Mouse (Mus musculus) C2C12 (cell line): ENCODE data around the gene Olfr750. TPM values are rescaled to one million over a fixed set of nuclear protein-coding genes. Genes with fewer than 3 reads are reported as not detected.
A peak's percentile ranks its signal among the peaks of the same experiment; 100 is the strongest.

Source experiments
- H3K27me3 ChIP-seq: one replicate; pipeline ENCODE4 v1.6.1; 2011; ENCODE audit not compliant: control insufficient read depth, insufficient read depth, insufficient read length
- H3K36me3 ChIP-seq: one replicate; pipeline ENCODE4 v1.6.1; 2011; ENCODE audit not compliant: control insufficient read depth, insufficient read depth
- H3K4me3 ChIP-seq: one replicate; pipeline ENCODE4 v1.5.1; 2011; ENCODE audit warnings: mild to moderate bottlenecking, control low read depth; ENCODE audit not compliant: poor library complexity, insufficient read depth, severe bottlenecking
- H3K79me2 ChIP-seq: one replicate; pipeline ENCODE4 v1.6.1; 2011; ENCODE audit not compliant: control insufficient read depth, insufficient read depth
- H3K79me3 ChIP-seq: one replicate; pipeline ENCODE4 v1.6.1; 2011; ENCODE audit warnings: low read depth, control low read depth
- H3ac ChIP-seq: one replicate; pipeline ENCODE3; 2011; ENCODE audit warnings: low read depth; ENCODE audit not compliant: control insufficient read depth, insufficient read length
- CEBPB ChIP-seq: IDR thresholded peaks from one replicate; pipeline ENCODE4 v1.6.1; 2011; ENCODE audit warnings: low read depth, mild to moderate bottlenecking, control low read depth, moderate library complexity
- CTCF ChIP-seq: IDR thresholded peaks from one replicate; pipeline ENCODE4 v1.5.1; 2011; ENCODE audit not compliant: control insufficient read depth, insufficient read depth, insufficient read length
- FOSL1 ChIP-seq: IDR thresholded peaks from one replicate; pipeline ENCODE4 v1.8.0; 2011; ENCODE audit warnings: mild to moderate bottlenecking, low read length; ENCODE audit not compliant: poor library complexity, insufficient read depth, severe bottlenecking
- MAX ChIP-seq: IDR thresholded peaks from one replicate; pipeline ENCODE4 v1.6.1; 2011; ENCODE audit warnings: mild to moderate bottlenecking, control low read depth
- MYOD1 ChIP-seq: IDR thresholded peaks from one replicate; pipeline ENCODE4 v1.6.1; 2011; ENCODE audit warnings: low read depth; ENCODE audit not compliant: control insufficient read depth, insufficient read length
- MYOG ChIP-seq: IDR thresholded peaks from one replicate; pipeline ENCODE4 v1.6.1; 2011; ENCODE audit not compliant: control insufficient read depth, insufficient read length; ENCODE audit errors: extremely low read depth
- USF1 ChIP-seq: IDR thresholded peaks from one replicate; pipeline ENCODE4 v1.6.1; 2011; ENCODE audit warnings: low read depth, mild to moderate bottlenecking, control low read depth, moderate library complexity
- polyA plus RNA-seq: library from polyadenylated mRNA; unstranded; fragments of >200 nt; fragmentation: generic; extraction: Trizol; gene quantifications from one replicate; pipeline ENCODE4 v1.2.1, GENCODE M21; 2012; ENCODE audit warnings: missing spikeins

Gene Olfr750
- polyA plus RNA-seq, 1 experiment = not detected

DNA sequence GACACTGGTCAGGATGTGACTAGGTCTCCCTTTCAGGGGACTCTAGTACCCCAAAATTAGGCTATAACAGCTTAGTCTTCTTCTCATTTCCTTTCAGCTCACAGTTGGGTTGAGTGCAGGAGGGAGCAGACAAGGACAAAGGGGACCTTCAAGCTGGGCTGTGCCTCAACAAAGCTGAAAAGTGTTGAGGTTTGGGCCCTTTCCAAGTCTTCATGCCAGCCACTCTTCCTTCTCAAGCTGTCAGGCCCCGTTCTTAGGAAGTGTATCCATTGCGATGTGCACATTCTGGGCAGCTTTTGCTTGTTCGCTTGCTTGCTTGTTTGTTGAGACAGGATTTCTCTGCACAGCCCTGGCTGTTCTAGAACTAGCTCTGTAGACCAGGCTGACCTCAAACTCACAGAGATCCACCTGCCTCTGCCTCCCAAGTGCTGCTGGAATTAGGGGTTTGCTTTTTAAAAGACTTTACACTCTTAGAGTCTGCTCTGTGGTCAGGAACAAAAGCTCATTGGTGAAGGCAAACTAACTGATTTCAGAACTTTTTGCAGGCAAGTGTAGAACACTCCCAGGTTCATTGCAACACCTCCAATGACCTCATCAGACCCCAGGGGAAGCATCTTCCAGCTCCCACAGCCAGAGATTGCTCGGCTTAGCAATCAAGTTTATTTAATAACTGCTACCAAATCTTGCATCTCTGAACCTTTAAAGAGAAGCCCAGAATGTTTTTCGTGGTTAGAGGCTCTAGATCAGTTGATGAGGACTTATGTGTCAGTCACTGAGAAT lies 20.1 kb upstream of the Olfr750 start:
- Histone ChIP-seq H3K36me3 (no peaks in the 10 kb centered on the region), H3ac (no peak overlapping the region), H3K27me3 (no peaks in the 10 kb centered on the region), H3K4me3 (no peak overlapping the region), H3K79me3 (peaks cover 1% of the 10 kb centered on the region), H3K79me2 (no peaks in the 10 kb centered on the region)
- TF ChIP-seq MYOG = no peak
- TF ChIP-seq MYOD1 = no peak
- no peak for TF ChIP-seq FOSL1
- no peak for TF ChIP-seq MAX
- no peak for TF ChIP-seq USF1
- TF ChIP-seq CEBPB = peak; percentile 12
- no peak for TF ChIP-seq CTCF

DNA sequence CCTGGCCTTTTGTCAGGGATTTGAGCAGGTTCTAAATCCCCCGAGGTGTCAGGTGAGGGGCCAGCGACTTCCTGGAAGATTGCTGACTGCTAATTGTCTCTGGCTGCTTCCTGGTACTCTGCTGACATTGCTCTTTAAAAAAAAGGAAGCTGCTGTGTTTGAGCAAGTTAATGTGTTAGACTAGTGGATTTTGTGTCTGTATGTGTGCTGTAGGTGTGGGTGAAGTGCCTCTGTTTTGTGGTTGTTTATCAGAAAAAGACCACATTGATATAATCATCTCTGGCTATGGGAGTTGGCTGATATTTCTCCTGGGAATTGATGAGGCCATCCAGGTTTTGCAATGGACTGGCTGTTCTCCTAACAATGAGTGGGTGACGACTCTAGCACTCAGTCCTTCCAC lies 19.3 kb upstream of the Olfr750 start:
- no peaks in the 10 kb centered on the region for H3K27me3 ChIP-seq
- no peaks in the 10 kb centered on the region for H3K36me3 ChIP-seq
- TF ChIP-seq CEBPB (peak; percentile 21), MAX (no peak)
- no peak overlapping the region for H3K4me3 ChIP-seq
- H3K79me2 ChIP-seq = no peaks in the 10 kb centered on the region
- H3K79me3 ChIP-seq = peaks cover 1% of the 10 kb centered on the region
- no peak overlapping the region for H3ac ChIP-seq

- no peak for TF ChIP-seq MAX
- no peak for TF ChIP-seq CEBPB
- TF ChIP-seq MYOD1 = no peak
- no peak for TF ChIP-seq CTCF
- Histone ChIP-seq H3K79me2 (no peaks in the 10 kb centered on the region), H3K36me3 (no peaks in the 10 kb centered on the region), H3K4me3 (no peak overlapping the region), H3K27me3 (no peaks in the 10 kb centered on the region), H3K79me3 (peaks cover 1% of the 10 kb centered on the region), H3ac (no peak overlapping the region)
These were observed 17.9 kb upstream of the Olfr750 start for GRCm38 (mm10) chr14:51092073-51092620.

- TF ChIP-seq MYOG = no peak
- no peak for TF ChIP-seq CTCF
- TF ChIP-seq MYOD1 = no peak
- TF ChIP-seq MAX = no peak
- no peak for TF ChIP-seq FOSL1
- TF ChIP-seq USF1 = no peak
- no peak for TF ChIP-seq CEBPB
- Histone ChIP-seq H3K4me3 (peak within 1 kb of the TSS; percentile 50), H3ac (peak within 1 kb of the TSS; percentile 65), H3K27me3 (no peaks in the 10 kb centered on the region), H3K79me2 (no peaks in the 10 kb centered on the region), H3K36me3 (no peaks in the 10 kb centered on the region), H3K79me3 (peaks cover 1% of the 10 kb centered on the region)
These were observed 17.0 kb upstream of the Olfr750 start, which contains the start of the genes Rnase4 and Ang for GRCm38 (mm10) chr14:51090921-51091900. Gene Rnase4, plus strand, starts transcription at chr14:51091077. Gene Ang, plus strand, starts transcription at chr14:51091150.

GRCm38 (mm10) chr14:51090077-51090781 lies 16.0 kb upstream of the Olfr750 start:
- Histone ChIP-seq H3K79me3 (peaks cover 1% of the 10 kb centered on the region), H3ac (peak overlapping the region; percentile 49), H3K4me3 (peak overlapping the region; percentile 50), H3K36me3 (no peaks in the 10 kb centered on the region), H3K79me2 (no peaks in the 10 kb centered on the region), H3K27me3 (no peaks in the 10 kb centered on the region)
- TF ChIP-seq FOSL1 (no peak), CTCF (no peak), MYOG (no peak), MAX (no peak), CEBPB (no peak), USF1 (no peak), MYOD1 (no peak)
